Mouse (Mus musculus) limb, embryonic 13.5 days (tissue): ENCODE data around the gene Ppp1r9a. TPM values are rescaled to one million over a fixed set of nuclear protein-coding genes. Genes with fewer than 3 reads are reported as not detected.

Experiments used
- ATAC-seq: fragments of 200-750 bp; cut with Nextera tagmentation; 2 replicates; pipeline ENCODE4 v1.8.0; 2017; ENCODE audit warnings: low read depth, moderate number of reproducible peaks, moderate TSS enrichment; ENCODE audit not compliant: low FRiP score
- H3K27ac ChIP-seq: fragments of 300-500 bp; sonication (generic); 2 replicates; pipeline ENCODE4 v1.5.1; 2015; ENCODE audit warnings: inconsistent platforms, mild to moderate bottlenecking, moderate library complexity
- H3K27me3 ChIP-seq: fragments of 300-500 bp; sonication (generic); 2 replicates; pipeline ENCODE4 v1.6.1; 2015; ENCODE audit warnings: mild to moderate bottlenecking, inconsistent platforms
- H3K36me3 ChIP-seq: fragments of 300-500 bp; sonication (generic); 2 replicates; pipeline ENCODE4 v1.6.1; 2015; ENCODE audit warnings: inconsistent platforms, mild to moderate bottlenecking, moderate library complexity
- H3K4me1 ChIP-seq: fragments of 300-500 bp; sonication (generic); 2 replicates; pipeline ENCODE4 v1.6.1; 2015; ENCODE audit warnings: inconsistent platforms
- H3K4me2 ChIP-seq: fragments of 300-500 bp; sonication (generic); replicated peaks from 2 replicates; pipeline ENCODE4 v1.6.1; 2015; ENCODE audit warnings: inconsistent platforms, mild to moderate bottlenecking, moderate library complexity
- H3K4me3 ChIP-seq: fragments of 300-500 bp; sonication (generic); 2 replicates; pipeline ENCODE4 v1.5.1; 2015; ENCODE audit warnings: moderate library complexity, mild to moderate bottlenecking, inconsistent platforms
- H3K9ac ChIP-seq: fragments of 300-500 bp; sonication (generic); 2 replicates; pipeline ENCODE4 v1.6.1; 2015; ENCODE audit warnings: mild to moderate bottlenecking, inconsistent platforms
- H3K9me3 ChIP-seq: fragments of 300-500 bp; sonication (generic); 2 replicates; pipeline ENCODE4 v1.6.1; 2016; ENCODE audit warnings: inconsistent platforms
- WGBS: fragments of 180-500 bp; shearing (Covaris S2); methylation state at CpG from one replicate; pipeline ENCODE4 v1.1.7; 2015; 5-methylcytosine and 5-hydroxymethylcytosine counted together
- polyA plus RNA-seq: library from polyadenylated mRNA; unstranded; fragments of >200 nt; fragmentation: Nextera tagmentation; extraction: Ambion mirVana; gene quantifications from 2 replicates; pipeline ENCODE4 v1.2.1, GENCODE M21; 2015

The Ppp1r9a gene
- polyA plus RNA-seq, 1 experiment from 2014 or later, result 23.6 TPM

DNA sequence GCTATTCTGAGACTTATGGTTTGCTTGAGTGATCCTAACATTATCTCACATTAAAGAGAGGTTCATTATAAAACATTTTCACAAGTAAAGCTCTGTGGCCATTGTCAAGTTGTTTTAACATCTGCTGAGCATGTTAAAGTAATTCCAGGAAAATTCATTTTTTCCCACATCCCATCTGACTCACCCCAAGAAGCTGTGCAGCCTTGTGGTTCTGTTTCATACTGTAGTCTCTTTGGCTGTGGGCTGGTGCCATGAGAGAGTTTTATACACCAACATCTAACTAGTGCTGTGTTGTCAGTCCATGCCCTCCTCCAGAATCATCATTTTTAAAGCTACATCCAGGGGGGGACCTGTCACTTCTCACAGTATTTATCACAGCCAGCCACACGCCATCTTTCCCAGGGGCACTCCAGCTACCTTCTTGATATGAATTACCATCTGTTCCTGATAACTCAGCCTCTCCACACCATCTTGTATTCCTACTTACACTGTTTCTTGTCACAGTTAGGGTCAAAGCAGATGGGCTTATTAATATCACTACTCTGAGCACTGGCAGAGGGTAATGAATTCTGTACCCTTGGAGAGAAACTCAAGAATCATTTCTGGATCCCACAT lies 252.7 kb downstream of the Ppp1r9a start:
- Histone ChIP-seq H3K4me1 (0 out of 2 replicates have a peak, but pooled peaks cover 3% of the 10 kb centered on the region), H3K9ac (no peak overlapping the region), H3K4me2 (no peak overlapping the region), H3K9me3 (no peaks in the 10 kb centered on the region), H3K36me3 (peaks cover 36% of the 10 kb centered on the region), H3K27me3 (no peaks in the 10 kb centered on the region), H3K27ac (no peak overlapping the region), H3K4me3 (no peak overlapping the region)
- ATAC-seq, result no peak
- 63% methylated on average over 1 of the region's 1 CpGs for whole genome bisulfite sequencing

DNA sequence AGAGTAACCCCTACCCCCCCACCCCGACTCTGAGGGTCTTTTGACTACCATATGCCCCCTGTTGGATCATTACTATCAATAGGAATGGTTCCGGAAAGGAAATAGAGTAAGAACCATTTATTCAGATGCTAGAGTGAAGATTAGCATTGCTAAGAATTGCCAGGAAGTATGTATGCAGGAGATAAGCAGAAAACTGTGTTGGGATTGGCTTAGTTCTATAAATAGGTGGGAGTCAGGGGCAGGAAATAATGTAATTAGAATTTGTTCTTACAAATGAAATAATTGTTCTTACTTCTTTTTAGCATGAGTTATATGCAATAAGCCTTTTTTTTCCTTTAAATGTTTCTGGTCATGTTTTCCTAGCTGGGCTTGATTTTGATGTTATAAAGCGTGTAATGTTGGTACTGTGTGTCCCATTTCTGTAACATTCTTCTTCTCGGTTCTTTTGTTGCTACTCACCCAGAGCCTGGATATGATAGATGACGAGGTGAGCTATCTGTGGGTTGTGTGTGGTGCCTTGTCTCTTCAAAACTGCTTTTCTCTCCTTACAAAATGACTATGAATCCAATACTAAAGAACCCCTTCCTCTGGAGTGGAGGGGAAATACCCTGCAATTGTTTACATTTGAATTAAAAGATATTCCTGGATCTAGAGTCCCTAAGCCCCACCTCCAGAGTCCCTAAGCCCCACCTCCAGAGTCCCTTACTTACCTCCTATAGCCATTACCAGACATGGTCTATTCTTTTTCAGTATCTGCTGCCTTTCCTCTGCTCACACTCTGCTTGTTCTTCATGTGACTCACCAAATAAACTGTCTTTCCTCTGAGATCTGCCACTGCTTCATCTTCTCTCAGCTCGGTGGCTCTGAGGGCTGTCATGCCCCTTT lies 254.1 kb downstream of the Ppp1r9a start:
- H3K27me3 ChIP-seq, result no peaks in the 10 kb centered on the region
- no peak overlapping the region for H3K27ac ChIP-seq
- H3K9me3 ChIP-seq, result no peaks in the 10 kb centered on the region
- WGBS, result 82% methylated on average over 6 of the region's 6 CpGs
- H3K4me3 ChIP-seq, result no peak overlapping the region
- no peaks in the 10 kb centered on the region for H3K4me1 ChIP-seq
- no peak for ATAC-seq
- H3K36me3 ChIP-seq, result peaks cover 36% of the 10 kb centered on the region
- no peak overlapping the region for H3K4me2 ChIP-seq
- no peak overlapping the region for H3K9ac ChIP-seq

DNA sequence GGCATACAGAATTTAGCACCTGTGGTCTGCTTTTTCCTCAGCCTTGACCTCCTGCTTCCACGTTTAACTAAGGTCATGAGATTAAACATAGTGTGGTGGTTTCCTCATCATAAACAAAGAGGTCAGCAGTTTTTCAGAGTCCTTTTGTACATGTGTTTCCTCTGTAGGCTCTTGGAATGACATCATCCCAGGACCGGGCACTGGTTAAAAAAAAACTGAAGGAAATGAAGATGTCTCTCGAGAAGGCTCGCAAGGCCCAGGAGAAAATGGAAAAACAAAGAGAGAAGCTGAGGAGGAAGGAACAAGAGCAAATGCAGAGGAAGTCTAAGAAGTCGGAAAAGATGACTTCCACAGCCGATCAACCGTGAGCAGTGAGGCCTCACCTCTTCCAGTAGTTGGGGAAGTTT lies 256.7 kb downstream of the Ppp1r9a start:
- 0 out of 2 replicates have a peak, but pooled peaks cover 3% of the 10 kb centered on the region for H3K4me1 ChIP-seq
- no peak overlapping the region for H3K27ac ChIP-seq
- H3K4me2 ChIP-seq, result no peak overlapping the region
- peaks cover 33% of the 10 kb centered on the region for H3K36me3 ChIP-seq
- WGBS, result 79% methylated on average over 7 of the region's 7 CpGs
- no peaks in the 10 kb centered on the region for H3K9me3 ChIP-seq
- no peak overlapping the region for H3K4me3 ChIP-seq
- no peaks in the 10 kb centered on the region for H3K27me3 ChIP-seq
- H3K9ac ChIP-seq, result no peak overlapping the region
- ATAC-seq, result no peak

DNA sequence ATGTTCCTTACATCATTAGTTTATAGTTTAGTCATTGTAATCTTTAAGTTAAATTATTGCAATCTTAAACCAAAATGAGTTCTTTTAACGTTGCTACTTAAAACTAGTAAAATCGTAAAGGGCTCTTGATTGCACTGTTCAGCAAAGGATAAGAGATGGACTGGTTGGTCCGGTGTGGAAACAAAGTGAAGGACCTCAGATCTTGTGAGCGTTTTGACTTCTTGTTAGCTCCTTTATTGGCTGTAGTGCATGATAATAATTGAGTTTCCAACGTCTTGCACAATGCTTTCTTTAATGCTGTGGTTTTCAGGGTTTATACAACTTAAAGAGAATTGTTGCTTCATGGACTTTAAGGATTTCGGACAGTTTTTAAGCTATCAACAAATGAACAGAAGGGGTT lies 259.3 kb downstream of the Ppp1r9a start:
- Histone ChIP-seq H3K9me3 (no peaks in the 10 kb centered on the region), H3K4me3 (no peak overlapping the region), H3K36me3 (peaks cover 21% of the 10 kb centered on the region), H3K27me3 (no peaks in the 10 kb centered on the region), H3K4me2 (no peak overlapping the region), H3K27ac (no peak overlapping the region), H3K9ac (no peak overlapping the region), H3K4me1 (peaks cover 11% of the 10 kb centered on the region; the same call in 1 of the 2 replicates)
- 62% methylated on average over 6 of the region's 6 CpGs for WGBS
- ATAC-seq, result no peak

DNA sequence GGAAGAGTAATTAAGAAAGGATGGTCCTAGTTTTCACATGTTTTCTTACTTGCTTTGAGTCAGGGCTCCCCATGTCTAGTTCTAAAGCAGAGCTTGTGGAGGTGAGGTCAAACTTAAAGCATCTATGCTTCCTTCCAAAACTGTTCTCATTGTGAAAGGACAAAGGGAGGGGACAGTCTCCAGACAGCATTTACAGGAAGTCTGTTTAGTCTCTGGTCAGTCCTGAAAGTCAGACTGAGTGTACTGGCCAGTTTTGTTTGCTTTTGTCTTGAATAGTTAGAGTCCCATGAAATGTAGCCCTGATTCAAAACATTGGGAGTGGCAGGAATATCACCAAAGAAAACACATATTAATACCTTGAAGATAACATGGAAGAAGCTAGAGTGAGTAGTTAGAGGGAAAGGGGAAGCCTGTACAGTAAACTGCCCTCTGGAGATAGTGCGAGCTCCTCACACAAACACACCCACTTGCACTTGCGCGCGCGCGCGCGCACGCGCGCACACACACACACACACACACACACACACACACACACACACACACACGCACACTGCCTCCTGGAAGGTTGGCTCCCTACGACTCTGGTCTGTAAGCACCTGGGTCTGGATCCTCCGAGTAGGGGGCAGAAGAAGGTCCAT lies 260.9 kb downstream of the Ppp1r9a start:
- Histone ChIP-seq H3K9me3 (no peaks in the 10 kb centered on the region), H3K4me2 (no peak overlapping the region), H3K27ac (no peak overlapping the region), H3K27me3 (no peaks in the 10 kb centered on the region), H3K4me3 (no peak overlapping the region), H3K9ac (no peak overlapping the region), H3K36me3 (peaks cover 17% of the 10 kb centered on the region), H3K4me1 (peaks cover 11% of the 10 kb centered on the region; the same call in 1 of the 2 replicates)
- ATAC-seq, result no peak
- WGBS, result 98% methylated on average over 14 of the region's 14 CpGs

DNA sequence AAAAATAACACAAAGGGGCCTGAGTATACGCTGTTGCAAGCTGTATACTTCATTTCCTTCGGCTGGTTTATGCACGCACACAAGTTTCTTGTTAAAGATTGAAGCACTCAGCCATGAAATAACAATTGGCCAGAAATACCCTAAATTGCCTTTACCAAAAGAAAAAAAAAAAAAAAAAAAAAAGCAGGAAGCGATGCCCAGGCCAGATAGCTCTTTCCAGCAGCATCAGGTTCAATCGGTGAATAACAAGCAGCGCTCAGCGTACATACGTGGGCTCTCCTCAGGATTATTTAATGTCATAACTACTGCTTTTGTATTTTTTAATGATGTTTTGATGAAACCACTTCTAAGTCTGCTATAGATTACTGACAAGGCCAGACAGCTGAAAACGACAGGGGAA lies 262.1 kb downstream of the Ppp1r9a start:
- Histone ChIP-seq H3K9me3 (no peaks in the 10 kb centered on the region), H3K4me2 (no peak overlapping the region), H3K4me3 (no peak overlapping the region), H3K9ac (no peak overlapping the region), H3K4me1 (peaks cover 11% of the 10 kb centered on the region; the same call in 1 of the 2 replicates), H3K27me3 (no peaks in the 10 kb centered on the region), H3K27ac (0 out of 2 replicates have a peak overlapping the region, but pooled peaks have one; percentile 15), H3K36me3 (peaks cover 6% of the 10 kb centered on the region)
- 52% methylated on average over 9 of the region's 9 CpGs for WGBS
- ATAC-seq, result no peak

DNA sequence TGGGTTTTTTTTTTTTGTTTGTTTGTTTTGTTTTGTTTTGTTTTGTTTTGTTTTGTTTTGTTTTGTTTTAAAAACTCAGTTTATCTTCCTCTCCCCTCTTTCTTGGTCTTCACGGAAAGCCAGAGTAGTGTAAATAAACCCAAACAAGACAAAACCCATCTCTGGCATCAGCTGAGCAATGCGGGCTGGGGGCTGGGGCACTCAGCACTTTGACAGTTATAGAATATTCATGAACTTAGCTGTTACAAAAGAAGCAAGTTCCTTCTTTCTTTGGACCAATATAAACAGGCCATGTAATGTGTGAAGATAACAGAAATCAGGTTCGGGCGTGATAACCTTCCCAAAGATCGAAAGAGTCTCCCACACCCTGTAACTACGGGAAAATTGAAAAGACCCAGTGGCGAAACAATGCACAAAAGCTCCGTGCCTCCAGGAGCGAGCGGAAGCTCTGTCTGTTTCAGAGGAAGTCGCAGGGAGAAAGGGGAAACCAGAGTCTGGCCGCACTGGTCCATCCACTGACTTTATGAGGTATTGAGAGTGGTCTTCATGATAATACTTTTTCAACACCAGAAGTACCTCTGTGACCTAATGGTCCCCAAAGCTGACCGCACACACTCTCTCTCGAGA lies 264.4 kb downstream of the Ppp1r9a start:
- H3K27ac ChIP-seq, result no peak overlapping the region
- no peak overlapping the region for H3K4me3 ChIP-seq
- no peaks in the 10 kb centered on the region for H3K36me3 ChIP-seq
- H3K9me3 ChIP-seq, result no peaks in the 10 kb centered on the region
- H3K4me1 ChIP-seq, result peaks cover 11% of the 10 kb centered on the region; the same call in 1 of the 2 replicates
- no peak overlapping the region for H3K9ac ChIP-seq
- no peak overlapping the region for H3K4me2 ChIP-seq
- ATAC-seq, result no peak
- WGBS, result 67% methylated on average over 14 of the region's 14 CpGs
- no peaks in the 10 kb centered on the region for H3K27me3 ChIP-seq

DNA sequence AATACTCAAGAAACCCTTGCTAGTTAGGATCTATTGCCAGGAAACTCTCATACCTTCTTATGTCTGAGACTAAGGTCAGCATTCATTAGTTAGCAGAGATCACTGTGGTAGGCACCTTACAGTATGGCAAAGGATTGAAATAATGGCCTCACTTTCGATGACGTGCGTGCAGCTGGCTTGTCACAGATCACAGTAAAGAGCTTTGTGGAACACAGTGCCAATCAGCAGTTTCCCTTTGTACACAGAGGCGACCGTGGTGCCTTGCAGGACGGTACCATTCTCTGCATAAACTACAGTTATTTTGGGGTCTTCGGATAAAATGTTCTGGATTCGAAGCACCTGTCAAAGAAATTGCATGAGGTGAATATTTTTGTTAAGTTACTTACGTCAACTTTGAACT lies 265.4 kb downstream of the Ppp1r9a start:
- no peaks in the 10 kb centered on the region for H3K9me3 ChIP-seq
- ATAC-seq, result no peak
- no peak overlapping the region for H3K4me2 ChIP-seq
- H3K4me3 ChIP-seq, result no peak overlapping the region
- H3K36me3 ChIP-seq, result no peaks in the 10 kb centered on the region
- peaks cover 11% of the 10 kb centered on the region; the same call in 1 of the 2 replicates for H3K4me1 ChIP-seq
- H3K27ac ChIP-seq, result no peak overlapping the region
- H3K9ac ChIP-seq, result no peak overlapping the region
- WGBS, result 86% methylated on average over 9 of the region's 9 CpGs
- H3K27me3 ChIP-seq, result no peaks in the 10 kb centered on the region

DNA sequence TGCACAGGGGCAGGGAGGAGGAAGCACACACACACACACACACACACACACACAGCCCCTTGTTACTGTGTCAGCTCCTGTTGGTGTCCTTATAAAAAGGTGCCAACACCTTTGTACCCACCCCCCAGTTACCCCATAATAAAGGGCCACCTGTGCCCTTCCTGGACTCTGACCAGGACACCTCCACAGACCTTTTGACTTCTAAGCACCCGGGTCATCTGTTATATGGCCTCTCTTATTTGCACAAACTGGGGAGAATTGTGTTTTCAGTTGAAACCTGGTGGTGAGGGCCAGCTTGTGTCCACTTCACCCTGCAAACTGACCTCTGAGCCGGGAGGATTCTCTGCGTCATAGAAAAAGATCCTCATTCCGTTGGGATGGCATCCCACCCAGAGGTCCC lies 268.7 kb downstream of the Ppp1r9a start:
- Histone ChIP-seq H3K4me2 (no peak overlapping the region), H3K27ac (no peak overlapping the region), H3K27me3 (no peaks in the 10 kb centered on the region), H3K9ac (no peak overlapping the region), H3K9me3 (no peaks in the 10 kb centered on the region), H3K4me1 (0 out of 2 replicates have a peak, but pooled peaks cover 5% of the 10 kb centered on the region), H3K4me3 (no peak overlapping the region), H3K36me3 (no peaks in the 10 kb centered on the region)
- WGBS, result 82% methylated on average over 4 of the region's 4 CpGs
- ATAC-seq, result no peak

DNA sequence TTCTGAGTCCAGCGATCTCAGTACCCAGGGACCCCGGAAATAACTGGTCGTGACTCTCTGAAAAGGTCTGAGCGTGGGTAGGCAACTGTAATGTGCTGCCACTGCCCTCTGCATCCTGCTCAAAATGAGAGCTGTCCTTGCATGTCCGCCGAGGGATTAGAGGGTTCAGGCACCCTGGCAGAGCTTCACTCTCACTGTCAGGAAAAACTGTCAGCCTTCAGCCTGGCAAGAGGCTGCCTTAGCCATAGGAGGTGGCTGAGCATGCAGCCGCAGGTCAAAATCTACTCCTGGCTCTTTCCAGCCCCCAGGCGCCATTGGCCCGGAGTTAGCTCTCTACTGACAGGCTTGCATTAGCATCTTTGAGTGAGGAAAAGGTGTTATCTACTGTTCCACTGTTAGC lies 269.9 kb downstream of the Ppp1r9a start:
- Histone ChIP-seq H3K9me3 (no peaks in the 10 kb centered on the region), H3K27ac (no peak overlapping the region), H3K9ac (no peak overlapping the region), H3K4me3 (no peak overlapping the region), H3K36me3 (no peaks in the 10 kb centered on the region), H3K4me2 (no peak overlapping the region), H3K27me3 (no peaks in the 10 kb centered on the region), H3K4me1 (0 out of 2 replicates have a peak, but pooled peaks cover 5% of the 10 kb centered on the region)
- ATAC-seq, result no peak
- 79% methylated on average over 9 of the region's 9 CpGs for WGBS

DNA sequence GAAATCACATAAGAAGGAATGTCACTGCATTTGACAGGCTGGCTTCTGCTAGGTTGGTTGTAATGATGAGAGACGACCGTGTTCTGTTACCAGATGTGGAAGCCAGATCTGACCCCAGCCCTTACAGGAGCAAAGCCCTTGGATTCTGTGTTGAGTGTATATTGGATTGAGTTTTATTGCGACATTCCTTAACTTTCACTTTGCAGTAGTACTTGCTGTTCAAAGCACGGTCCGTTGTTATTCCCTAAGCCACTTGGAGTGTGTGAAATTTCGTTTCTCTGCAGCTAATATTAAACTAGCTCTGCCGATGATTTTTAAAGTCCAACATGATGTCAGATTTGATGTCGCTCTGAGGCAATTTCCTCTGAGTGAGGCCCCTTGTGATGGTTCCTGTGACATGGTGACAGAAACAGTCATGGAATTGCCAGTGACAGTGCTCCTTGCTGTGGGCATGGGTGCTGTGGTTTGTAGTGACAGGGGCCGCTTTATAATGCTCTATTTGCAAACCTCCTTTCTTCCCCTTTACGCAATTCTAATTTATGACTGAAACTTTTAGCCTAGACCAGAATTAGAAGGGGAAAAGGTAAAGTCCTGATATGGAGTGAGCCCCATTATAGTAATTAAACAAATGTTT lies 271.6 kb downstream of the Ppp1r9a start:
- Histone ChIP-seq H3K4me3 (no peak overlapping the region), H3K9me3 (no peaks in the 10 kb centered on the region), H3K36me3 (no peaks in the 10 kb centered on the region), H3K4me2 (no peak overlapping the region), H3K4me1 (peaks cover 20% of the 10 kb centered on the region), H3K9ac (no peak overlapping the region), H3K27me3 (no peaks in the 10 kb centered on the region), H3K27ac (no peak overlapping the region)
- WGBS, result 51% methylated on average over 10 of the region's 10 CpGs
- no peak for ATAC-seq
